Mouse (Mus musculus) adrenal gland, adult (tissue): ENCODE results near the gene Slc5a8.

Experiments used
- DNase-seq, 2 experiments: peaks; one replicate each; pipeline ENCODE4 v3.0.0; 2022 to 2023; ENCODE audit warnings: low spot score in 1 of 2; ENCODE audit not compliant: inconsistent age in 2 of 2

Gene Slc5a8

GRCm38 (mm10) chr10:88978932-88979331 lies 93.1 kb downstream of the Slc5a8 start:
- no peak for DNase-seq
